Mouse (Mus musculus): ENCODE measurements around the gene Tmem108. TPM values are rescaled to one million over a fixed set of nuclear protein-coding genes. Genes with fewer than 3 reads are reported as not detected.
"Not testable (repeated sequence)": the region's sequence is repeated elsewhere in the genome, so short reads cannot be mapped to it uniquely, and the experiment has no call there.

Tmem108 gene
- total RNA-seq, 2 experiments from 2014 or later, result 39.3 to 42.5 TPM

DNA sequence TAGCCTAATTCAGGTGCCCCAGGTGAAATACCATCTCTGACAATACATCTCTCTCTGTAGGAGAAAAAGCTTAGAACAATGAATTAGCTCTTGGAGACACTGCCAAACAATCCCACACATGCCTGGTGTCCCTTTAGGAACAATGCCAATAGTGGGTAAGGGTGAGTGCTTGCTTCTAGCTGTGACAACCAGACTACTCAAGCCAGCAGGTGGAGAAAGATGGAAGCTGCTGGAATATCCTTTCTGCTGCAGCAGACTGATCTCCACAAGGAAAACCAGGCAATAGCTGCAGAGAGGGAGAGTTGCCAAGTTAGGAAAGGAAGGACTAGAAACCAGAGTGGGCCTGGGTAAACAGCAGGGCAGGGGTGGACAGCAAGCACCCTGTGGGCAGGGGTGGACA is 67.8 kb downstream of the Tmem108 start:
- intact Hi-C loops (cut with DNase I), result no loop called here
- DNase-seq (ENCODE audit: low spot score in 2 of 2), result peak in 1 of 2 experiments; percentile 44

DNA sequence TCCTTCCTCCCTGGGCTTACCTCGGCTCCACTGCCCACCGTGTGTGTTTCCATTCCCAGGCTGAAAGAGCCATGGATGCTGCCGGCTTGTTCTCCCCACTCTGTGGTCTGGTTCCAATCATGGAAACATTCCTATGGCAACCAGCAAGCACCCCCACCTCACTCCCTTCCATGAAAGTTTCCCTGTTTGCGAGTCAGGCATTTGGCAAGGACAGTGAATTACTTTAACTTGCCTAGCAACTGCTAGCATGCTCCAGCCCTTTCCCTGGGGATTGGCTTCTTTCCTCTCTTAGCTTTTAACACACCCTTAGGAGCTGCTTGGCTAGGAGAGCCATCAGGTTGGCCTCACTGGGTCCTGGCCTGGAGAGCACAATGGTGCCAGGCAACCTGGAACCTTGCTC is 68.9 kb downstream of the Tmem108 start:
- intact Hi-C loops (cut with DNase I), result no loop called here

DNA sequence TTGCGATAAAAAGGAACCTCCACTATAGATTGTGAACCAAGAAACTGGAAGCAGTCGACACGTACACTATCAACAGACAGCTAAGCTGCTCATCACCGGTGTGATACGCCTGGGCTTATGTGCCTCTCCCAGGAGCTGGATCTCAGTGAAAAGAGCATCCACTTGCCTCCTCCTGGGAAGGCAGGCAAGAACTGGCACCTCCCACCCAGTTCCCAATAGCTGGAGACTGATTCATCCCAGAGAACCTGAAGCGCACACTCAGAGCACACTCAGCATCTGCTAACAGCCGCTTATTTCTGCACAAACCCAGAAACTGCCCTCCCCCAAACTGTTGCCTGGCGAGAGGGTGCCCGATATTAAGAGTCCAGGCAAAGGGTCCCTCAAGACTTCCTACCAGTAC is 69.8 kb downstream of the Tmem108 start:
- intact Hi-C loops (cut with DNase I), result no loop called here
- DNase-seq (ENCODE audit: low spot score in 2 of 2), result peak; percentile 58 to 60

More for the DNA sequence above, 68.9 kb downstream of the Tmem108 start:
- DNase-seq (ENCODE audit: low spot score in 2 of 2), result peak; percentile 68 to 80

- DNase-seq (ENCODE audit: low spot score in 2 of 2), result no peak
- intact Hi-C loops (cut with DNase I), result no loop called here
These were observed 71.2 kb downstream of the Tmem108 start for GRCm38 (mm10) chr9:103690446-103690845.

DNA sequence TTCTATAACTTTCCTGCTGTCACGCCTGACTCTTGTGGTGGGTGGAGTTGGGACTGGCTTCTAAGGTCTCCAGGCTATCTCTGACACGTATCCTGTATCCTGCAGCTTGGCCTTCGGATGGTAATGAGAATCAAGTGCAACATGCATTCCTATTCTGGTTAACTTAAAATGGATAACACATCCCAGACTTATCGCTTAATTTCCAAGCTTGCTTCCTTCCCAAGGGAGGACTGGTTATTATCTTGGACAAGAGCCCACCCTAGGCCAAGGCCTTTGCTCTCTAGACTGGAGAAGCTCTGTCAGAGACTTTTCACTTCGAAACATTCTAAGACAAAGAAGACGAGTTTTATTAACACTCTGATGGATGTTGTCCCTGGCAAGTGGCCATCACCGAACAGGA is 71.9 kb downstream of the Tmem108 start:
- intact Hi-C loops (cut with DNase I), result no loop called here
- no peak for DNase-seq (ENCODE audit: low spot score in 2 of 2)

- intact Hi-C loops (cut with DNase I), result no loop called here
- DNase-seq (ENCODE audit: low spot score in 2 of 2), result no peak
These were observed 72.6 kb downstream of the Tmem108 start for GRCm38 (mm10) chr9:103689006-103689405.

DNA sequence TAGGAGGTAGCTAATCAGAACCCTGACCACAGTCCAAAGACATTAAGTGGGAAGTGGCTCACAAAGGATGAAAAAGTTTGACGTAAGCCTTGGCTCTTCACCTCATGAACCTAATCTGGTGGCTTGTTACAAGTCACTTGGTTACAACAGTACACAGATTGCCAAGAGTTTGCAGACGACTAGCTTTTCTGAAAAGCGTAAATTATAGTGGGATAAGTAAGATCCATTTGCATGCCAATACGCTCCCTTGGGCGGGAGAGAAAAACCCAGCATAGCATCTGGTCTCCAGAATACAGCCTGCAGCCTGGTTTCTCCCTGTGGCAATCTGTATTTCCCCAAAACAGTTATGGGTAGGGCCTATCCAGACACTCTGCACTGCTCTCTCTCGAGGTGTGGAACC is 74.5 kb downstream of the Tmem108 start:
- DNase-seq (ENCODE audit: low spot score in 2 of 2), result no peak
- intact Hi-C loops (cut with DNase I), result no loop called here

DNA sequence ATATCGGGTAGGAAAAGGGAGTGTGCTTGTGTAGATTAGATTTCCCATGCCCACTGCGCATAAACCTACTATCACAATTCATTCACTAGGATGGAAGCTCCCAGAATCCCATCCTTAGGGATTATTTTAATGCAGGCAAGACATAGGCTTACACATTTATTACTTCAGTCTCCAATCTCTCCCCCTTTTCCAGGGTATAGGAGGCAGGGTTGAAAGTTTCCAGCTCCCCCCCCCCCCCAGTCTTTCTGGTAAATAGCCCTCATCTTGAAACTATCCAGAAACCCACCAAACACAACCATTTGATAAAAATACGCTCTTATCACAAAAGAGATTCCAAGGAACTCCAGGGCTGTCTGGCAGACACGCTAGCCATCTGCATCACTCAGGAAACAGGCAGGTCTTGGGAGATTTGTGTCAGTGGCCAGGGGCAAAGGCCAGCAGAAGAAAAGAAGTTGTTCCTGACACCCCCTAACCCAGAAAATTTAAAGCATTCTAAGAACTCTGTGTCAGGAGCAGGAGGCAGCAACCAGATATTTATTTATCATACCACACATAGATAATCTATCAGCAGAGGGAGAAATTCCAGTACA is 79.8 kb downstream of the Tmem108 start:
- intact Hi-C loops (cut with DNase I), result no loop called here

GRCm38 (mm10) chr9:103679234-103679633 is 82.4 kb downstream of the Tmem108 start:
- no peak for DNase-seq (ENCODE audit: low spot score in 2 of 2)
- intact Hi-C loops (cut with DNase I), result no loop called here

More for the DNA sequence above, 79.8 kb downstream of the Tmem108 start:
- no peak for DNase-seq (ENCODE audit: low spot score in 2 of 2)

GRCm38 (mm10) chr9:103678531-103679060 is 83.0 kb downstream of the Tmem108 start:
- no peak for DNase-seq (ENCODE audit: low spot score in 2 of 2)
- intact Hi-C loops (cut with DNase I), result no loop called here

DNA sequence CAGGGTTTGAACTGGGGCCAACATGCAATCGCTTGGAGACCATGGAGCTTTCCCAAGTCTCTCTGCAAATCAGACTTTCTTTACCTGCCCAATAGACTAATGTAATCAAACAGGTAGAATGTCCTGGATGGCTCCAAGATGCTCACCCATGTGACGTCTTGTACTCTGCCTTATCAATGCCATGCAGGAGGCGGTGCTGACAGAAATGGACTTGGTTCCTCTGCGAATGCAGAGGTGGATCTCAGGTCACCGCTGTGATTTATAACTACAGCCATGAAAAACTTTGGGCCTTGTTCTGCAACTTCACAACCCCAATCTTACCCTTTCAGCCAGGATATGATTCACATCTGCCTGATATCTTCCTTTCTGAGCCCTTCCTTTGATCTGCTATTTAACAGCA is 83.8 kb downstream of the Tmem108 start:
- intact Hi-C loops (cut with DNase I), result no loop called here
- no peak for DNase-seq (ENCODE audit: low spot score in 2 of 2)

DNA sequence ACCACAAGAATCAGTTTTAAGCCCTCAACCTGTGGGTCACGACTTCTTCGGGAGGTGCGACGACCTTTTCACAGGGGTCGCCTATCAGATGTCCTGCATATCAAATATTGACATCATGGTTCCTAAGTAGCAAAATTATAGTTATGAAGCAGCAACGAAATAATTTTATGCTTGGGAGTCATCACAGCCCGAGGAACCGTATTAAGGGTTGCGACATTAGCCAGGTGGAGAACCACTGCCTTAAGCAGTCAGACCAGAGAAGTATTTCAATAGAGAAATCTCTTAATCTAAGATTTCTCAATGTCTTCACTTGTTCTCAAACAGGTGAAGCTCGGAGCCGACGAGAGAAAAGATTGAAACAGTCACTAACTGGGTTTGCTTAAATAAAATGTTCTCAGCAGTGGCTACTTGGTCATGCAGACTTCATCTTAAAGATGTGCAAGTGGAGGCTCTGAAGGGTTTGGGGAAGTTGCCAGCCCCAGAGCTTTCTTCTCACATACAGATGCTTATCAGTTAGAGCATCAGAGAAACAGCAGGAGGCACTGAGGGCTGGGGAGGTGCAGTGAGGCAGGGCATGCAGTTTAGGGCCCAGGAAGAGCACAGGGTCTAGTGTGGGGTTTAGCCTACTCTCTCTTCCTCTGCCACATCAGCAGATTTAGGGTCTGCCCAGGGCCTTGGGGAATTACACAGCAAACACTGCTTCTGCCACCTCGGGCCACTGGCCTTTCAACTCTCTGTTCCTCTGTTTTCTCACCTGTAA is 85.7 kb downstream of the Tmem108 start:
- no peak for DNase-seq (ENCODE audit: low spot score in 2 of 2)
- intact Hi-C loops (cut with DNase I), result no loop called here

- intact Hi-C loops (cut with DNase I), result no loop called here
- no peak for DNase-seq (ENCODE audit: low spot score in 2 of 2)
These were observed 88.8 kb downstream of the Tmem108 start for GRCm38 (mm10) chr9:103672881-103673280.

DNA sequence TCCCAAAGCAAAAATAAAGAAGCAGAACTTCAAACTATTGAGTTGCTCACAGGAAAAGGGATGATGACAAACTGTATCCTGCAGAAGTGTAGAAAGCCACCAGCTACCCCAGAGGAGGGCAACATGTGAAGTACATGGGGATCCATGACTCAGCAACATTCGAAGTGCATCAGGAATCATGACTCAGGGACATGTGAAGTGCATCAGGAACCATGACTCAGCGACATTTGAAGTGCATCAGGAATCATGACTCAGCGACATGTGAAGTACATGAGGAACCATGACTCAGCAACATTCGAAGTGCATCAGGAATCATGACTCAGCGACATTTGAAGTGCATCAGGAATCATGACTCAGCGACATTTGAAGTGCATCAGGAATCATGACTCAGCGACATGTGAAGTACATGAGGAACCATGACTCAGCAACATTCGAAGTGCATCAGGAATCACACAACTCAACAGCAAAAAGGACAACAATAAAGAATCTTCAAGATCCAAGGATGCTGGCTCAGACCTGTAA is 91.0 kb downstream of the Tmem108 start:
- intact Hi-C loops (cut with DNase I); DNase-seq (ENCODE audit: low spot score in 2 of 2): not testable (repeated sequence)

DNA sequence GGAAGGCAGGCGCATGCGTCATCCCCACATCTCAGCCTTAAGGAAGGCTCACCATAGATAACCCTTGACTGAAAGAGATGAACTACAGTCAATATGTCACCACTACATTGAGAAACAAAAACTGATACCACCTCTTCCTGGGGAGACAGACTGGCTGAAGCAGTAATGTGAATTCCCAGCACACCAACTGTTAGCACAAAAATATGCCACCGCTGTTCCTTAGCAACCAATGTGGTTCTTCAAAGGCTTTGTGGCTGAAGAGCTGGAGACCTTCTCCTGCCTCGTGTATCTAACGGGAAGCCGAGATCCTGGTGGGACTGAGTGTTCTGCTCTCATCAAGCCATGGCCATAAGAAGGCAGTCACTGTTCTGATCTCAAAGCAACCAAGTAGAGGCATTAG is 92.8 kb downstream of the Tmem108 start:
- intact Hi-C loops (cut with DNase I), result no loop called here
- DNase-seq (ENCODE audit: low spot score in 2 of 2), result no peak

- DNase-seq (ENCODE audit: low spot score in 2 of 2), result no peak
- intact Hi-C loops (cut with DNase I), result no loop called here
These were observed 95.8 kb downstream of the Tmem108 start for GRCm38 (mm10) chr9:103665817-103666216.

- intact Hi-C loops (cut with DNase I), result no loop called here
- DNase-seq (ENCODE audit: low spot score in 2 of 2), result no peak
These were observed 97.5 kb downstream of the Tmem108 start for GRCm38 (mm10) chr9:103664151-103664550.

GRCm38 (mm10) chr9:103661873-103662272 is 99.8 kb downstream of the Tmem108 start:
- intact Hi-C loops (cut with DNase I), result no loop called here
- DNase-seq (ENCODE audit: low spot score in 2 of 2), result no peak

DNA sequence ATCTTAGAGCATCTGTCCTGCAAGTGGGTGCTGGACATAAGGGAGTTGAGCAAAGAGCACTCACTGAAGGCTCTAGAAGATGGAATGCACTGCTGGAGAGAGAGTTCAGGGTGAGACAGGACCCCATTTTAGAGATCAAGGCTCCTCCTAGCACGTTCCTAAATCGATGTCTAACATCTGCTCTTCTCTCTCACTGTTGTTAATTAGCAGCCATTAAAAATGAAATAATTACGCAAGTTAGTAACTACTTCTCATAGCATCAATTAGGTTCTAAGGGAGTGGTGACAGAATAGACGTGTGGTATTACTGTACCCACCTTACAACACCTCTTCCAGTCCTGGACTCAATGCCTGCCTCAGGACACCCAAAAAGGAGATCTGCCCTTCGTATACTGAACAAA is 103.7 kb downstream of the Tmem108 start:
- DNase-seq (ENCODE audit: low spot score in 2 of 2), result no peak
- intact Hi-C loops (cut with DNase I), result no loop called here

GRCm38 (mm10) chr9:103657183-103657975 is 104.3 kb downstream of the Tmem108 start:
- DNase-seq (ENCODE audit: low spot score in 2 of 2), result peak in 1 of 2 experiments; percentile 21
- intact Hi-C loops (cut with DNase I), result no loop called here

Measured in left cerebral cortex, postnatal 14 days (tissue).